Mouse (Mus musculus) Muller cell, postnatal 12 days (primary cell): Measurements from ENCODE around the gene Adcyap1r1.

Experiments used
- DNase-seq: peaks from one replicate; pipeline ENCODE4 v3.0.0-alpha.2; 2015; ENCODE audit errors: inconsistent ontology term

Adcyap1r1 gene

DNA sequence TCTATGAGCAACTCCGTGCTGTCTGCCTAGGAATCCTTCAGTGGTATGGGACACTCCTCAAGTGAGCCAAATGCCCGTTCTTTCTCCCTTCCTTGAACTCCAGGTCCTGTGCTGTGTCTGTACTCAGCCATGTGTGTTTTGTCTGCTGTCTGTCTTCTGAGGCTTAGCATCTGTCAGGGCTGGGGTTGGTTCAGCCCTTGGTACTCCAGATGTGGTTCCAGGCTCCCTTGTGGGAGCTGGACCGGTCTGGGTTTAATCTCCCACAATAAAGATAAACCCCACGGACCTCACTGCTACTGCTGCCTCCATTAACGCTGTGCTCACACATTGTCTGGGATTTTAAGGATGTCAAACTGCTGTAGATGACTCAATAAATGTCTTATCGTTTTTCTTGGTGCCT is 49.3 kb downstream of the Adcyap1r1 start:
- no peak for DNase-seq

DNA sequence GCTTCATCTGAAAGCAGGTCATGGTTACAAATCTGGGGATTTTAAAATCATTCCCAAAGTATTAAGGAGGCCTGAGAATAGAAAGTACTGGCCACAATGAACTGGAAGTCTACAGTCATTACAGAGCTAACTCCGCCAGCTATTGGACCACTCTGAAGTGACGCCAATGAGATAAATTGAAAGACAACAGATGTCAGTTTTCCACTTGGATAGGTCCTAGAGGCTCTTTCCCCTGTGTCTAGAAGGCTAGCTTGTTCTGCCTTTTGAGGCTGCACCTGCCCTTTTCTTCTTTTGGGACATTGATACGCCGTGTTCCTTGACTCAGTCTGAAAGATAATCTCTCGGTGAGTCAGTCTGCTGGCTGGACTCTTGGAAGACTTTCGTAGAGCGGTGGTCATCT is 50.5 kb downstream of the Adcyap1r1 start:
- no peak for DNase-seq

DNA sequence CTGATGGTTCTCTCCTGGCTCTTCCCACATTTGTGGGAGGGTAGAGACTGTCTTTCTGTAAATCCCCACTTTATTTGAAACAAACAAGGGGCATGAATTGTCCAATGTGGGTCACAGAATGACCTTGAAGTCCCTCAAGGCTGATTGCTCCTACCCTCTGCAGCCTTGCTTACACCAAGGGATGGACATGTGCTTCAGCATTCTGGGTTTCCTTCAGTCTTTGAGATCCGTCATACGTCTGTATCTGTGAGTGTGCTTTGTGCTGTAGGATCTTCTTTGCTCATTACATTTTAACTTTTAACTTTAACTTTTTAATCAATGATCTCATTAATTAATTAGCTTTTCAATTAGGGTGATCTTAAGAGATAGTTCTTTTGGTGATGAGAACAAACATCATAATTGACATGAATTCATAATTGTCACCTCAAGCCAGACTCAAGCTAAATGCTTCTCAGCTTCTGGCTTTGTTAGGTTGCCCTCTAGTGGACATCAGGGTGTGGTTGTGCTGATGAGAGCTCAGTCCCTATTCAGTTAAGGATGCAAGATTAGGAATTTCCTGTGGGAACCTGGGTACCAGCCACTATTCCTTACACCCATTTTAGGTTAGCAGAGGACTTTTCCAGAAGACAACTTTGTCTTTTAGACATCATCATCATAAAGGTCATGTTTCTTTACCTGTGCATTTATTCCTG is 53.2 kb downstream of the Adcyap1r1 start:
- DNase-seq: peak; percentile 15

DNA sequence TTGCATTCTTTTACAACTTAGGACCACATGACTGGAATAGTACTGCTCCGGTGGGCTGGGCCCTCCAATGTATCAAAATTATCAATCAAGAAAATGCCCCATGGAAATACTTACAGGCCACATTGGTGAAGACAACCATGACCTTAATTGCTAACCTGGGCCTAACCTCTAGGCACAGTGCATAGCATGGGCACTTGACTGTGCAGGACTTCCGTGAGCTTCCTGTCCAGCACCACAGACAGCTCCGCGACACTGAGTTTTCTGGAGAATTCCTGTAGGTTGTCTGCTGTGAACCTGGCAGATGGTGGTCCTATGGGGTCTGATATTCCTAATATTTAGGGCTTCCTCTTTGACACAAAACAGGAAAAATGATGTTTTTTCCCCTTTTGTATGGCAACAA is 54.7 kb downstream of the Adcyap1r1 start:
- DNase-seq: no peak

DNA sequence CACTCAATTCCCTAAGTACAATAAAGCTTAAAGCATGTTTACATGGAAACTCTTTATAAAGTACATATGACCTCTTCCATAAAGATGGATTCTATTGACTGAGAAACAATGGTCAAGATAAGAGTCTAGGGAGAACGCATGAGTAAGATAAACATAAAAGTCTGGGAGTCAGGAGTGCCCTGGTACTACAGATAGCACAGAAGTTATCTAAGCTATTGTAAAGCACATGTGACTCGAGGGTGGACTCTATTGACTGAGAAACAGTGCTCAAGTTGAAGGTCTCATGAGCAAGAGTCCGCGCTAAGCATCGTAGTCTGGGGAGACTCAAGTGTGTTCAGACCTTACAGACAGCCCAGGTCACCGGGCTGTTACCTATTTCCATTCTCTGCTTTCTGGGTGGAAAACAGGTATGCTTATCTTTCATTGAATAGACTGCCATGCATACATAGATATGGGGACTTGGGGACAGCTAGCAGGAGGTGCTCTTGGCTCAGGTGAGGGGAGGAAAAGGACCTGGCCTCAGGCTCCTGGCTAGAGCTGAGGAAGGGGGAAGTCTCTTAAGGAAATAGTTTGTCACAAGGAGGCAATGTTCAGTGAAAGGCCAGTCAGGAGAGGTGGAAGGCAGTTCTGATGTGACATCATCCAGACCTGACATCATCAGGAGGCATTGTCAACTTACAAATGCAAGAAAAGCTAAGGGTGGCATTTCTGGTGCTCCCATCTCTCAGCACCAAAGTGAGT is 57.5 kb downstream of the Adcyap1r1 start:
- DNase-seq: no peak

DNA sequence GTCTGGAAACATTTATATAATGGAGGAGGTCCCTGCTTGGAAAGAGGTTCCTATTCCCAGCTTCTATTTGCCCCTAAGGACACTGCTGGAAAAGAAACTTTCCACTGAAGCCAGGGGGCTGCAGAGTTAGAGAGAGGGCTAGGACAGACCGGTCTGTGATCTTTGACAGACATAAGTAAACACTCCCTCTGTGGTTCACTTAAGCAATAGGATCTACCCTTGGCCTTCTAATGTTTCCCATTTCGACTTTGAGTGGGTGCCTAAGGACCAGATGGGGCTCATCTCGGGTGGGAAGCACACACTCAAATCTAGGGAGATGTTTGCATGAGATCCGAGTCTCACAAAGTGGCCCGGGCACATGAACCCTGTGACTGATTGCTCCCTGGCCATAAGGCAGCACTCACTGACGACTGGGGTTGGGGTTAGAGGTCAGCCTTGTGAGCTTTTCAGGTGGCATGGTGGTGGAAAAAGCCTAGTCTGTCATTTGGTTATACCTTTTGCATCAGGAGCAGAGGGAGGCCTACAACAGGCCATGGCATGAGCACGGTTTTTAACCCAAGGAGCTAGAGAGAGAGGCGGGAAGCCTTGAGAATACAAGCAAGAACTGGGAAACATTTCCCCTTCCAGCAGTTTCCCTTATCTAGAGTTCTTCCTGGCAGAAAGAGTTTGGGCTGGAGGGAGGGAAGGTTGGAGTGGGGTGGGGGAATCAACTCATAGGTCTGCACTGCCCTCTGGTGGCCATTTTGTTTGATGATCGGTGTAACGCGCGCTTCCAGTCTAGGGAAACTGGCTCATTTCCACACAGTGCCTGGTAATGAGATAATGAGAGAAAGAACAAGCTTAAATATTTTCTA is 59.7 kb downstream of the Adcyap1r1 start:
- peak; percentile 68 for DNase-seq

DNA sequence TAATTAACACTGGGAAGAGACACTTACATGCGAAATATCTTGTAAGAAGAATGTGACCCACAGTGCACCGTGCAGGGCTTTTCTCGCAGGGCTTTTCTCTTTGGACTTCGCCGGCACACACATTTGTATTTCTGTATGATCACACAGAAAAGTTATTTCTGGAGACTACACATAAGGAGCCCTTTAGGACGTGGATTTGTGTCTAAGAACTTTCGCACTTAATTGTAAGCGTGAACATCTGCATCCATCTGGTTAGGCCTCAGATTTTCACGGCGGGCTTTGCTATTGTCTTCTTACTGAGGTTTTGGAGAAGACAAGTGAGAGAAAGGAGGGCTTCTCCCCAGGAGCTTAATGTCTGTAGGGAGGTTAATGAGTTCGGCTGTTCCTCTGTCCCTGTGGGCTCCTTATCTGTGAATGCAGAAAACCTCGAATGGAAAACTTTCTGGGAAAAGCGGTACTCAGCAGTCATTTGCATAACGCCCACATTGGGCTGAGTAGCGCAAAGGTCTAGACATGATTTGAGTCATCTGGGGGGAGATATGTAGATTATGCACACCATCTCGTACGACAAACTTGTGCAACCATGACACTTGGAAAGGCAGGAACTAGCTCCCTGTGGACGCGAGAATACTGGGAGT is 60.4 kb downstream of the Adcyap1r1 start:
- DNase-seq: peak; percentile 11

DNA sequence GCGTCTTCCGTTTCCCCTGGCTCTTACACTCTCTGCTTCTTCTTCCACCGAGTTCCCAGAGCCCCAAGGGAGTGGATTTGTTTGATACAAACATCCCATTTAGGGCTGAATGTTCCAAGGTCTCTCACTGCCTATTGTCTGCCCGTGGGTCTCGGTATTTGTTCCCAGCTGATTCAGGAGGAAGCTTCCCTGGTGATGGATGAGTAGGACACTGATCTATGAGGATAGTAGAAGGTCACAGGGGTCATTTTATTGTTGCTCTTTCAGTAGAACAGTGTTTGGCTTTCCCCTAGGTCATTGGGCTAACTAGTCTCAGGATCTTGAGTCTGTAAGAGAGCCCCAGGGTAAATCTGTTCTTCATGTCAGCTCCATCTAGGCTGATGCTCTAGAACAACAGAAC is 61.7 kb downstream of the Adcyap1r1 start:
- no peak for DNase-seq

DNA sequence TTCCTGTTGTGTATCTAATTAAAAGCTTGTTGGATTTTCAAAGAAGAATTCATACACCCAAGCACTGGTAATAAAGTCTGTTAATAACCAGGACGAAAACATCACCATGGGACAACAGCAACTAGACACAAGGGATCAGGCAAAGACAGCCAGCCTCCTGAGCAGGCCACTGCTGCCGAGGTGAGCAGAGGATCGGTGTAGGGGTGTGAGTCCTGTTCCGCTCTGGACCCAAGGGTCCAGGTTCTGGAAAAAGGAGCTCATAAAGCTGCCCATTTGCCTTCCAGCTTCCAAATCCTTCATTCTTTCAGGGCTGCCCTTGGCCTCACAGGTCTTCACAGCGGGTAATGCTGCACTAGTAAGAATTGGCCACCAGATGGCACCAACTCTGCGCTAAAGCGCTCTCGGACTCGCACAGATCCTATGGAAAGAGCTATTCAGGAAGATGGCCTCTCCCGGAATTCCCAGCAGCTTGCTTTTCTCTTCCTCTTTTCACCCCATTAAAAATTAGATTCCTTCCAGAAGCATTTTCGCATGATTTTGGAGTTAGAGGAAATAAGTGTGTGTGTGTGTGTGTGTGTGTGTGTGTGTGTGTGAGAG is 67.9 kb downstream of the Adcyap1r1 start:
- DNase-seq: peak; percentile 90

DNA sequence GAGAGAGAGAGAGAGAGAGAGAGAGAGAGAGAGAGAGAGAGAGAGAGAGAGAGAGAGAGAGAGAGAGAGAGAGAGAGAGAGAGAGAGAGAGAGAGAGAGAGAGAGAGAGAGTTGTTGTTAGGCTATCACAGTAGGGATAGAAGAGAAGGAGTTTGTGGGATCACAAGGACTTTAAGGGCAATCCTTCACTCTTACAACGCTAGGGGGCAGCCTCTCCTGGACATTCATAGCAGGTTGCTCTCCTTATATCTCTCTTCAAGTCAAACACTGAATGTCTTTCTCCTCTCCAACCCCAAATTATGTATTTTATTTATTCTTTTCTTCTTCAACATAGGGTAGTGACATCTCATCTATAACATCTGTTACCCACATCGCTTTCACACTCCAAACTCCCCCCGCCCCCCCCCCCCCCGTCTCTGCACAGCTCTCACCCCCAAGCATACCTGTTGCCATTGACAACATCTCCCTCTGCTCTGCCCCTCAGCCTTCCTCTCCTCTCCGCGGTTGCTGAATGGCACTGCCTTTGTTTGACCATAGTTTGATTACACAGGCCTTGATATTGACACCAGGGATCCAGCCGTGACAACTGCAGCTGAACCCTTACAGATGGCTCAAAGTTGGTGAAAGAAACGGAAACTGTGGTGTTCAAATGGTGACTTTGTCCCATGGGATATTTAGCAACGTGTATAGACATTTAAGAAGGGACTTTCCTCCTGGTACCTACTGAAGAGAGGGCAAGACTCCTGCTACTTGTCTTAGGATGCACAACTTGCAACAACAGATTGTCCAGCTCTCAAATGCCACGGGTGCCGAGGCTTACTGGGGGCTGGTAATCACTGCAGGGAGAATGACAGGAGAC is 68.7 kb downstream of the Adcyap1r1 start:
- peak; percentile 34 for DNase-seq

DNA sequence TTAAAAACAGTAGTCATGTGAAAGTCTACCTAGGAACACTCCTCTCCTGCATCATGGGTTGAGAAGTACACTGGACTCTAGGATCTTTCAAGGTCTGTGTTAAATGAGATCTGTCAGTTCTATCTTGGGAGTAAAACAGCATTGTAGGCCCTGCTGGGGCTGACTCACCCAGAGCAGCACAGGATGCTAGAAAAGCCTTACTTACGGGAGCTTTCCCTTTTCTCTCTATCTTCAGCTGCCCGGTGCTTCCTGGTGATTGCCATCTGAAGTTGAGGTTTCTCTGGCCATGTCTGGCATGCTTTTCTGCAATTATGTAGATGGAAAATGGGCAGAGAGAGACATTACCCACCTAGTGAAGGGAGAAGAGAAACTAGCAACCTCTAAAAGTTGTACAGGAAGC is 84.7 kb downstream of the Adcyap1r1 start:
- DNase-seq: no peak

DNA sequence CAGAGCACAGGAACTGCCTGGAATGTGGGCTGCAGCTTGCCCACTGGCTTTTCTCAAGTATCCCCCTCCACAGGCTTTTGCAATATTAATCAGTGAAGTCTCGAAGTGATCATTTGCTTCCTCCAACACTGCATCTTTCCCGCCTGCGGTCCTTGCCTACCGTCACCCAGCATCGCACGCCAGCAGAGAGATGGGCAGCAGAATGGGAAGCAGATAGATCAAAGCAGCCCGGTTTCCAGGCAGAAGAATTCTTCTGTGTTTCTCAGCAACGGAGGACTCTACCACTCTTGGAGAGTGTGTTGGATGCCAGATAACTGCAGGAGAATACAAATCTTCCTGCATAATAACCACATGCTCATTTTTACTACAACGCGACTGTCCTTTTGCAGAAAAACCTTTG is 87.4 kb downstream of the Adcyap1r1 start:
- no peak for DNase-seq

DNA sequence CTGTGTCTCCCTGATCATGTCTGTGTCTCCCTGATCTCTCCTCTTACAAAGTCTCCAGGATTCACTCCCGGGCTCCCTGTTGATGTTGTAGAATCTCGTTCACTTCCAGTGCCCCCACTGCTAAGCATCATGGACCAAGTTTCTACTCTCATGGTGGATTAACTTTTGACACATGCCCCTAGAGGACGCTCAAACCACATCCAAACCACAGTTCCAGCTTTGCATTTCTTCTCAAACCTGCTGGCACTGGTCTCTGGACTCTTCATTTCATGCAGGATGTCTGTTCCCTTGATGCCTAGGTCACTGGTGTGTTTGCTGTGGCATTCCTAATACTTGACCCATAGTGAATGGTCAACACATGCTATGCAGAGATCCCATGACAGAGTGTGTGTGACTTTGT is 90.6 kb downstream of the Adcyap1r1 start:
- DNase-seq: no peak

DNA sequence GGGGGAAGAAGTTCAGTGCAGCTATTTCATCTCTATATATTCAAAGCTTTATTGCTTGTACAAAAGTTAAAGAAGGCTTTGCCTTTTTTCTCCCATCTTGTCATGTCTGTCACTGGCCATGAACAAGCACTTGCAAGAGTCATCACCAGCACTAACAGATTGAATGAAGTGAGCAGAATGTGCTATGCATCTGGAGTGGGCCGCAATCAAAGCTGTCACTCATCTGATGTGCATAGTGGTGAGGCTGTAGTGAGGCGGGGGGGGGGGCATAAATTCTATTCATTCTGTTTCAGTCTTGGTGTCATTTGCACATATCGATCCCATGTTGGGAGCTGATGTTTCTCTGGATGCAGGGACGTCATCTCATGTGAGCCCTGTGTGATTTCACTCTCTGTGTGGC is 91.6 kb downstream of the Adcyap1r1 start:
- DNase-seq: no peak

DNA sequence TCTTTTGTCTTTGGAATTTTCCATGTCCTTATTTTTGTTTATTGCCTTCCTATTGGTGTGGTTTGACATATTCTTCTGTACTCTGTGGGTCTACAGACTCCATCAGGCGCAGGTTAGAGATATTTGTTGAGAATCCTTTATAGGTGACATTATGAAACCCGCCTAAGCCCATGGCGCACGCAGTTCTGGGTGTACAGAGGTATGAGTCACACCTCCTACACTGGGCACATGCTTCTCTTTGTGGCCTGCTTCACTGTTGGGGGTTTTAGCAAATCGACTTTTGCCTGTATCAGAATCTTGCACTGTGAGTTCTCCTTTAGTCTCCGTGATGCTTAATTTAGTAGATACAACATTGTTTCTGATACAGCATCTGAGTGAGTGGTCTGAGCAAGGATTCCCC is 97.4 kb downstream of the Adcyap1r1 start:
- no peak for DNase-seq

DNA sequence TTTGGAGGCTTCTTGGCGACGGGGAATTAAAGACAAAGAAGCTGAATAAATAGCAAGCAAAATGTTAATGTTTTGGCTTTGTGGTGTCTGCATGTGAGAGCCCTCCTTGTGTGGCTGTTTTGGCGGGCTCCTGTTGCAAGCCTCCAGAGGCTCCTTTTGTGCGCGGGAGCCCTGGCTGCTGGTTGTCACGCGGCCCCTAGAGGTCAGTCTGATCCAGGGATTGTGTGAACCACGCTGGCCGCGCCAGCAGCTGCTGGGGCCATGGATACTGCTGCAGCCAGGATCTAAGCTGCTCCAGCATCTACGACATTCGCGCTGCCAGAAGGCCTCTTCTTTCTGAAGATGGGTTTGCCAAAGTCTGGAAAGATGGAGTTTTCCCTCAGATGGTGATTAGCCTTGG is 99.1 kb downstream of the Adcyap1r1 start:
- DNase-seq: peak; percentile 3
